Mouse (Mus musculus): ENCODE measurements at regions not wholly inside any gene's neighbourhood (a gene's known extent, or its start where the extent isn't known, plus 50 kb on each side); places are given as distances from the start of the nearest gene placed in this dataset.

- Histone ChIP-seq H3K27ac (no peak overlapping the region), H3K9ac (no peak overlapping the region), H3K27me3 (replicated peaks) (no peaks in the 10 kb centered on the region; the same call in 1 of the 2 replicates), H3K4me1 (no peaks in the 10 kb centered on the region; the same call in none of the 2 replicates), H3K9me3 (no peaks in the 10 kb centered on the region), H3K4me2 (replicated peaks) (no peak overlapping the region), H3K4me3 (no peak overlapping the region), H3K36me3 (no peaks in the 10 kb centered on the region)
- ATAC-seq (ENCODE audit: low FRiP score, low read depth) = peak; percentile 53; the same call in 1 of the 2 replicates
- 59% methylated on average over 12 of the region's 12 CpGs for WGBS
Measured at GRCm38 (mm10) chrX:11437151-11437944, 109.7 kb downstream of the H2al1j start.

- H3K9me3 ChIP-seq = no peaks in the 10 kb centered on the region
- H3K4me1 ChIP-seq = no peaks in the 10 kb centered on the region
- no peak for ATAC-seq (ENCODE audit: low FRiP score, low read depth)
- no peak overlapping the region for H3K27ac ChIP-seq
- no peak overlapping the region for H3K4me3 ChIP-seq
- H3K9ac ChIP-seq = no peak overlapping the region
- 53% methylated on average over 7 of the region's 7 CpGs for WGBS
- H3K4me2 ChIP-seq (replicated peaks) = no peak overlapping the region
- H3K27me3 ChIP-seq (replicated peaks) = no peaks in the 10 kb centered on the region
- no peaks in the 10 kb centered on the region for H3K36me3 ChIP-seq
Measured at GRCm38 (mm10) chrX:11443543-11443942, 115.9 kb downstream of the H2al1j start.

GRCm38 (mm10) chrX:11444261-11444725 is 116.7 kb downstream of the H2al1j start:
- Histone ChIP-seq H3K36me3 (no peaks in the 10 kb centered on the region), H3K4me1 (no peaks in the 10 kb centered on the region), H3K27me3 (replicated peaks) (no peaks in the 10 kb centered on the region), H3K9me3 (no peaks in the 10 kb centered on the region), H3K4me2 (replicated peaks) (no peak overlapping the region), H3K27ac (no peak overlapping the region), H3K4me3 (no peak overlapping the region), H3K9ac (no peak overlapping the region)
- WGBS = 72% methylated on average over 10 of the region's 10 CpGs
- no peak for ATAC-seq (ENCODE audit: low FRiP score, low read depth)

GRCm38 (mm10) chrX:11448711-11449110 is 121.1 kb downstream of the H2al1j start:
- H3K27me3 ChIP-seq (replicated peaks) = no peaks in the 10 kb centered on the region
- 90% methylated on average over 4 of the region's 4 CpGs for WGBS

GRCm38 (mm10) chrX:11458521-11458920 is 130.9 kb downstream of the H2al1j start:
- 72% methylated on average over 4 of the region's 4 CpGs for WGBS
- ATAC-seq (ENCODE audit: low FRiP score, low read depth) = no peak
- Histone ChIP-seq H3K27me3 (replicated peaks) (no peaks in the 10 kb centered on the region), H3K9ac (no peak overlapping the region), H3K4me3 (no peak overlapping the region), H3K9me3 (no peaks in the 10 kb centered on the region), H3K4me2 (replicated peaks) (no peak overlapping the region), H3K4me1 (no peaks in the 10 kb centered on the region), H3K27ac (no peak overlapping the region), H3K36me3 (no peaks in the 10 kb centered on the region)

More at GRCm38 (mm10) chrX:11448711-11449110, 121.1 kb downstream of the H2al1j start:
- no peaks in the 10 kb centered on the region for H3K36me3 ChIP-seq
- no peak for ATAC-seq (ENCODE audit: low FRiP score, low read depth)
- no peak overlapping the region for H3K4me3 ChIP-seq
- no peaks in the 10 kb centered on the region for H3K9me3 ChIP-seq
- H3K4me1 ChIP-seq = no peaks in the 10 kb centered on the region
- H3K4me2 ChIP-seq (replicated peaks) = no peak overlapping the region
- H3K9ac ChIP-seq = no peak overlapping the region
- H3K27ac ChIP-seq = no peak overlapping the region

GRCm38 (mm10) chrX:11463955-11464511 is 136.4 kb downstream of the H2al1j start:
- WGBS = 60% methylated on average over 3 of the region's 3 CpGs
- ATAC-seq (ENCODE audit: low FRiP score, low read depth) = no peak
- Histone ChIP-seq H3K4me1 (no peaks in the 10 kb centered on the region), H3K27ac (no peak overlapping the region), H3K36me3 (no peaks in the 10 kb centered on the region), H3K9ac (no peak overlapping the region), H3K9me3 (no peaks in the 10 kb centered on the region), H3K4me2 (replicated peaks) (no peak overlapping the region), H3K4me3 (no peak overlapping the region), H3K27me3 (replicated peaks) (no peaks in the 10 kb centered on the region)

GRCm38 (mm10) chrX:11466191-11466590 is 138.6 kb downstream of the H2al1j start:
- no peak for ATAC-seq (ENCODE audit: low FRiP score, low read depth)
- 54% methylated on average over 4 of the region's 4 CpGs for WGBS
- no peaks in the 10 kb centered on the region for H3K36me3 ChIP-seq
- H3K4me2 ChIP-seq (replicated peaks) = no peak overlapping the region
- H3K27ac ChIP-seq = no peak overlapping the region
- H3K9ac ChIP-seq = no peak overlapping the region
- H3K4me1 ChIP-seq = no peaks in the 10 kb centered on the region
- H3K4me3 ChIP-seq = no peak overlapping the region
- no peaks in the 10 kb centered on the region for H3K9me3 ChIP-seq
- no peaks in the 10 kb centered on the region for H3K27me3 ChIP-seq (replicated peaks)

- H3K4me2 ChIP-seq (replicated peaks) = 0 out of 2 replicates have a peak overlapping the region, but pooled peaks have one; percentile 5
- no peaks in the 10 kb centered on the region for H3K27me3 ChIP-seq (replicated peaks)
- peak; percentile 44; the same call in 1 of the 2 replicates for ATAC-seq (ENCODE audit: low FRiP score, low read depth)
Measured at GRCm38 (mm10) chrX:11479696-11480339, 152.2 kb downstream of the H2al1j start.

GRCm38 (mm10) chrX:11482141-11482540 is 154.5 kb downstream of the H2al1j start:
- Histone ChIP-seq H3K27me3 (replicated peaks) (0 out of 2 replicates have a peak, but pooled peaks cover 4% of the 10 kb centered on the region), H3K36me3 (no peaks in the 10 kb centered on the region), H3K9me3 (no peaks in the 10 kb centered on the region), H3K4me1 (peaks cover 6% of the 10 kb centered on the region; the same call in 1 of the 2 replicates), H3K27ac (no peak overlapping the region), H3K4me3 (no peak overlapping the region), H3K9ac (no peak overlapping the region), H3K4me2 (replicated peaks) (no peak overlapping the region)
- no peak for ATAC-seq (ENCODE audit: low FRiP score, low read depth)
- 68% methylated on average over 7 of the region's 7 CpGs for WGBS

More at GRCm38 (mm10) chrX:11479696-11480339, 152.2 kb downstream of the H2al1j start:
- H3K9ac ChIP-seq = no peak overlapping the region
- no peak overlapping the region for H3K27ac ChIP-seq
- H3K36me3 ChIP-seq = no peaks in the 10 kb centered on the region
- no peaks in the 10 kb centered on the region for H3K9me3 ChIP-seq
- 42% methylated on average over 16 of the region's 16 CpGs for WGBS
- peaks cover 6% of the 10 kb centered on the region; the same call in 1 of the 2 replicates for H3K4me1 ChIP-seq
- no peak overlapping the region for H3K4me3 ChIP-seq

GRCm38 (mm10) chrX:11486588-11486987 is 159.0 kb downstream of the H2al1j start:
- 68% methylated on average over 2 of the region's 2 CpGs for WGBS
- no peak for ATAC-seq (ENCODE audit: low FRiP score, low read depth)
- 0 out of 2 replicates have a peak, but pooled peaks cover 4% of the 10 kb centered on the region for H3K27me3 ChIP-seq (replicated peaks)
- no peaks in the 10 kb centered on the region for H3K9me3 ChIP-seq
- H3K4me2 ChIP-seq (replicated peaks) = no peak overlapping the region
- no peak overlapping the region for H3K4me3 ChIP-seq
- no peak overlapping the region for H3K9ac ChIP-seq
- H3K27ac ChIP-seq = no peak overlapping the region
- H3K4me1 ChIP-seq = peaks cover 2% of the 10 kb centered on the region; the same call in 1 of the 2 replicates
- no peaks in the 10 kb centered on the region for H3K36me3 ChIP-seq

GRCm38 (mm10) chrX:11487876-11488275 is 160.3 kb downstream of the H2al1j start:
- 0 out of 2 replicates have a peak, but pooled peaks cover 4% of the 10 kb centered on the region for H3K27me3 ChIP-seq (replicated peaks)
- H3K27ac ChIP-seq = no peak overlapping the region
- ATAC-seq (ENCODE audit: low FRiP score, low read depth) = no peak
- peaks cover 2% of the 10 kb centered on the region; the same call in 1 of the 2 replicates for H3K4me1 ChIP-seq
- WGBS = 60% methylated on average over 5 of the region's 5 CpGs
- no peak overlapping the region for H3K4me2 ChIP-seq (replicated peaks)
- H3K9me3 ChIP-seq = no peaks in the 10 kb centered on the region
- H3K9ac ChIP-seq = no peak overlapping the region
- no peaks in the 10 kb centered on the region for H3K36me3 ChIP-seq
- H3K4me3 ChIP-seq = no peak overlapping the region

GRCm38 (mm10) chrX:11490146-11490693 is 162.6 kb downstream of the H2al1j start:
- Histone ChIP-seq H3K27ac (no peak overlapping the region), H3K4me2 (replicated peaks) (no peak overlapping the region), H3K4me3 (no peak overlapping the region), H3K36me3 (no peaks in the 10 kb centered on the region), H3K27me3 (replicated peaks) (0 out of 2 replicates have a peak, but pooled peaks cover 4% of the 10 kb centered on the region), H3K9me3 (no peaks in the 10 kb centered on the region), H3K9ac (no peak overlapping the region), H3K4me1 (peaks cover 6% of the 10 kb centered on the region; the same call in 1 of the 2 replicates)
- ATAC-seq (ENCODE audit: low FRiP score, low read depth) = no peak
- WGBS = 47% methylated on average over 5 of the region's 5 CpGs

All from neural tube, embryonic 12.5 days (tissue).